Mouse (Mus musculus): ENCODE measurements at regions not wholly inside any gene's neighbourhood (a gene's known extent, or its start where the extent isn't known, plus 50 kb on each side); places are given as distances from the start of the nearest gene placed in this dataset.

DNA sequence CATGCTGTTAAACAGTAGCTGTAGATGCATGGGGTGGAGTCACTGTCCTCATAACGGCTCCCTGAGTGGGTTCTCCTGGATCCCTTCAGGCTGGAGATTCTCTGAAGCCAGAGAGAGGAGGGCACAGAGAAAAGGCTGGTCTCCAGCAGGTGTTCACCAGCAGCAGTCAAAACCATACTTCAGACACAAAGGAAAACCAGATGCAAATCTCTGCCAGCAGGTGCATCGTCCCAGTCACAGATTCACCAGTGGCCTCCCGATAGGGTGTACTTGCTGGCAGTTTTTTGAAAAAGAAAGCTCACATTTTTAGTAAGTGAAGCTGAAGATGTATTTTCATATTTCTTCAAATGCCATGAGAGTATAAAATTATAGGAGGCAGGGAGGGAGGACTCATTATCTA, 77.6 kb upstream of the Pld5 start:
- Histone ChIP-seq H3K4me2 (replicated peaks) (no peak overlapping the region), H3K9me3 (replicated peaks) (no peaks in the 10 kb centered on the region), H3K9ac (no peak overlapping the region), H3K4me1 (peaks cover 18% of the 10 kb centered on the region), H3K4me3 (no peak overlapping the region), H3K27me3 (no peaks in the 10 kb centered on the region), H3K36me3 (no peaks in the 10 kb centered on the region), H3K27ac (no peak overlapping the region)
- ATAC-seq (ENCODE audit: low FRiP score), result no peak
- 71% methylated on average over 3 of the region's 3 CpGs for WGBS

GRCm38 (mm10) chr1:176349909-176350495, 74.9 kb upstream of the Pld5 start:
- Histone ChIP-seq H3K36me3 (no peaks in the 10 kb centered on the region), H3K9ac (no peak overlapping the region), H3K9me3 (replicated peaks) (no peaks in the 10 kb centered on the region), H3K27me3 (no peaks in the 10 kb centered on the region), H3K4me3 (no peak overlapping the region), H3K27ac (no peak overlapping the region), H3K4me1 (peaks cover 5% of the 10 kb centered on the region), H3K4me2 (replicated peaks) (no peak overlapping the region)
- ATAC-seq (ENCODE audit: low FRiP score), result no peak
- 55% methylated on average over 2 of the region's 2 CpGs for WGBS

- no peak for ATAC-seq (ENCODE audit: low FRiP score)
- 84% methylated on average over 3 of the region's 3 CpGs for WGBS
Measured at GRCm38 (mm10) chr1:176348129-176348528, 73.0 kb upstream of the Pld5 start.

DNA sequence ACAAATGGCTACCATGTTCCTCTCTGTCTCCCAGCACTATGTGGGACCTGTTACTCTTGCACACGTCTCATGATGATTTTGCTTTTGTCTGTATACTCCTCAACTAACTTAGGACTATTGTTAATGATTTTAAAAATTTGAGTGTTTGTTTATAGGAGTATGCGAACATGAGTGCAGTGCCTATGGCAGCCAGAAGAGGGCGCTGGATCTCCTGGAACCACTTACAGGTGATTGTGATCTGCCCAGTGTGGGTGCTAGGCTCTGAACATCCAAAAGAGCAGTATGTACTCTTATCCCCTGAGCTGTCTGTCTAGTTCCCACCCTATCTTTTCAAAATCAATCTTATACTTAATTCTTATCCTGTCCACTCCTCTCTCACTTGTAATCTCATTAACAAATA, 56.2 kb upstream of the Pld5 start:
- 71% methylated on average over 3 of the region's 3 CpGs for WGBS
- Histone ChIP-seq H3K9ac (no peak overlapping the region), H3K4me3 (no peak overlapping the region), H3K36me3 (no peaks in the 10 kb centered on the region), H3K4me1 (no peaks in the 10 kb centered on the region), H3K27me3 (no peaks in the 10 kb centered on the region), H3K4me2 (replicated peaks) (no peak overlapping the region), H3K27ac (no peak overlapping the region), H3K9me3 (replicated peaks) (no peaks in the 10 kb centered on the region)
- ATAC-seq (ENCODE audit: low FRiP score), result no peak

More at GRCm38 (mm10) chr1:176348129-176348528, 73.0 kb upstream of the Pld5 start:
- no peaks in the 10 kb centered on the region for H3K9me3 ChIP-seq (replicated peaks)
- no peaks in the 10 kb centered on the region for H3K36me3 ChIP-seq
- no peak overlapping the region for H3K4me3 ChIP-seq
- no peak overlapping the region for H3K27ac ChIP-seq
- no peaks in the 10 kb centered on the region for H3K27me3 ChIP-seq
- H3K4me2 ChIP-seq (replicated peaks), result no peak overlapping the region
- H3K9ac ChIP-seq, result no peak overlapping the region
- H3K4me1 ChIP-seq, result no peaks in the 10 kb centered on the region; the same call in 1 of the 2 replicates
